Mouse (Mus musculus): ENCODE measurements around the gene Ren1.

Gene Ren1

DNA sequence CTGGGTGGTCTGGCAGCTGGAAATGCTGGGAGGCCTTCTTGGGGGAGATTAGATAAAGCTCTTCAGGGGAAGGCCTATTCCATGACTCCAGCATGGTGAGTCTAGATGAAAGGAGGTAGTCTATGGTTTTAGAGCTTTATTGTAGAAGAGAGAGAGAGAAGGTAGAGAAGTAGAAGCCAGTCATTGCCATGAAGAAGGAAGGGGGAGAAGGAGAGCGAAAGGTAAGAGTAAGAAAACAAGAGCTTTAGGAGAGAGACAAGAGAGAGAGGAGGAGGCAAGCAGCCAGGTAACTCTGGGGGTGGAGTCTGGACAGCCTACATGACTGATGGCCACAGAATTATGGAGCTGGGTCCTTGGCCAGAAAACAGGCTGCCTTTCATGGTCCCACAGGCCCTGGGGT is at the start of gene Ren1:
TSS of gene Ren1 (plus strand) at position 301 of the 400 bp plus-strand sequence.
- TF ChIP-seq NANOG (IDR thresholded peaks at IDR 0.05; ENCODE audit: borderline replicate concordance, low read length) (no peak), CTCF (conservative IDR thresholded peaks at IDR 0.05; ENCODE audit: low read length) (no peak), POU5F1 (IDR thresholded peaks at IDR 0.05; ENCODE audit: borderline replicate concordance, low read length) (no peak)
- H3K4me3 ChIP-seq (replicated peaks; ENCODE audit: low read length) = no peak within 1 kb of the TSS

DNA sequence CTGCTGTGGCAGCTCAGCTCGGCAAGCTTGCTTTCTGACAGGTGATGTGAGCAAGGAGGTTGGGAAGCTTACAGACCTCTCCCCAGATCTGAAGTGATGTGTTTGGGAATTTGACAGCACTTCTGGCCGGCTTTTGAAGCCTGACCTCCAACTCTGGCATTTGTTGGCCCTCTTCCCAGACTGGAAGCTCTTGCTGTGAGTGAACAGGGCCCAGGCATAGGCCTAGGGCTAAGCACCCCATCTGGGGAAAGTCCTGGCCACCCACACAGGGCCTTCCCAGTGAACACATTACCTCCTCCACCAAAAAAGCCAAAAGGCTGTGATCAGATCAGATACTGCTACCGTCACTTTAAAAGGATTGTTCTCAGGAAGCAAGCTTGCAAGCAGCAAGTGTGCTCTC is 47.8 kb upstream of the Ren1 start:
- TF ChIP-seq POU5F1 (IDR thresholded peaks at IDR 0.05; ENCODE audit: borderline replicate concordance, low read length) = no peak
- no peak for TF ChIP-seq NANOG (IDR thresholded peaks at IDR 0.05; ENCODE audit: borderline replicate concordance, low read length)
- no peak for TF ChIP-seq CTCF (conservative IDR thresholded peaks at IDR 0.05; ENCODE audit: low read length)
- peaks cover 20% of the 10 kb centered on the region for H3K4me1 ChIP-seq (replicated peaks; ENCODE audit: low read depth, low read length)
- H3K27me3 ChIP-seq (ENCODE audit: insufficient read depth, low read length) = peaks cover 36% of the 10 kb centered on the region
- H3K36me3 ChIP-seq (ENCODE audit: insufficient read depth, low read length) = no peaks in the 10 kb centered on the region
- H3K4me3 ChIP-seq (replicated peaks; ENCODE audit: low read length) = no peak overlapping the region
- H3K9me3 ChIP-seq (ENCODE audit: low read length) = no peaks in the 10 kb centered on the region

More for the DNA sequence above, at the start of gene Ren1:
- Histone ChIP-seq H3K4me1 (replicated peaks; ENCODE audit: low read depth, low read length) (peaks cover 17% of the 10 kb centered on the region), H3K36me3 (ENCODE audit: insufficient read depth, low read length) (no peaks in the 10 kb centered on the region), H3K27me3 (ENCODE audit: insufficient read depth, low read length) (peaks cover 36% of the 10 kb centered on the region), H3K9me3 (ENCODE audit: low read length) (no peaks in the 10 kb centered on the region)

- H3K4me1 ChIP-seq (replicated peaks; ENCODE audit: low read depth, low read length) = peaks cover 28% of the 10 kb centered on the region
- TF ChIP-seq CTCF (conservative IDR thresholded peaks at IDR 0.05; ENCODE audit: low read length) = peak; percentile 74
- TF ChIP-seq POU5F1 (IDR thresholded peaks at IDR 0.05; ENCODE audit: borderline replicate concordance, low read length) = no peak
- peaks cover 17% of the 10 kb centered on the region for H3K27me3 ChIP-seq (ENCODE audit: insufficient read depth, low read length)
- H3K4me3 ChIP-seq (replicated peaks; ENCODE audit: low read length) = no peak overlapping the region
- no peaks in the 10 kb centered on the region for H3K36me3 ChIP-seq (ENCODE audit: insufficient read depth, low read length)
- H3K9me3 ChIP-seq (ENCODE audit: low read length) = no peaks in the 10 kb centered on the region
These were observed 43.5 kb upstream of the Ren1 start for GRCm38 (mm10) chr1:133306842-133307241.

GRCm38 (mm10) chr1:133307318-133307717 is 43.0 kb upstream of the Ren1 start:
- H3K27me3 ChIP-seq (ENCODE audit: insufficient read depth, low read length) = peaks cover 18% of the 10 kb centered on the region
- no peak overlapping the region for H3K4me3 ChIP-seq (replicated peaks; ENCODE audit: low read length)
- H3K36me3 ChIP-seq (ENCODE audit: insufficient read depth, low read length) = no peaks in the 10 kb centered on the region
- H3K9me3 ChIP-seq (ENCODE audit: low read length) = no peaks in the 10 kb centered on the region
- H3K4me1 ChIP-seq (replicated peaks; ENCODE audit: low read depth, low read length) = peaks cover 32% of the 10 kb centered on the region
- TF ChIP-seq NANOG (IDR thresholded peaks at IDR 0.05; ENCODE audit: borderline replicate concordance, low read length) (no peak), POU5F1 (IDR thresholded peaks at IDR 0.05; ENCODE audit: borderline replicate concordance, low read length) (no peak), CTCF (conservative IDR thresholded peaks at IDR 0.05; ENCODE audit: low read length) (peak; percentile 73)

GRCm38 (mm10) chr1:133309652-133310267 is 40.5 kb upstream of the Ren1 start, which contains the start of gene Golt1a:
Gene Golt1a, plus strand, starts transcription at chr1:133309800.
- peaks cover 38% of the 10 kb centered on the region for H3K4me1 ChIP-seq (replicated peaks; ENCODE audit: low read depth, low read length)
- H3K9me3 ChIP-seq (ENCODE audit: low read length) = no peaks in the 10 kb centered on the region
- no peak for TF ChIP-seq NANOG (IDR thresholded peaks at IDR 0.05; ENCODE audit: borderline replicate concordance, low read length)
- TF ChIP-seq CTCF (conservative IDR thresholded peaks at IDR 0.05; ENCODE audit: low read length) = no peak
- TF ChIP-seq POU5F1 (IDR thresholded peaks at IDR 0.05; ENCODE audit: borderline replicate concordance, low read length) = no peak
- no peak within 1 kb of the TSS for H3K4me3 ChIP-seq (replicated peaks; ENCODE audit: low read length)
- no peaks in the 10 kb centered on the region for H3K36me3 ChIP-seq (ENCODE audit: insufficient read depth, low read length)
- H3K27me3 ChIP-seq (ENCODE audit: insufficient read depth, low read length) = peaks cover 26% of the 10 kb centered on the region

- Histone ChIP-seq H3K36me3 (ENCODE audit: insufficient read depth, low read length) (no peaks in the 10 kb centered on the region), H3K4me1 (replicated peaks; ENCODE audit: low read depth, low read length) (peaks cover 38% of the 10 kb centered on the region), H3K4me3 (replicated peaks; ENCODE audit: low read length) (no peak overlapping the region), H3K27me3 (ENCODE audit: insufficient read depth, low read length) (peaks cover 26% of the 10 kb centered on the region), H3K9me3 (ENCODE audit: low read length) (no peaks in the 10 kb centered on the region)
- TF ChIP-seq NANOG (IDR thresholded peaks at IDR 0.05; ENCODE audit: borderline replicate concordance, low read length) = no peak
- 0 out of 2 replicates have a peak, but pooled peaks have one; percentile 16 for TF ChIP-seq CTCF (conservative IDR thresholded peaks at IDR 0.05; ENCODE audit: low read length)
- TF ChIP-seq POU5F1 (IDR thresholded peaks at IDR 0.05; ENCODE audit: borderline replicate concordance, low read length) = no peak
These were observed 39.1 kb upstream of the Ren1 start for GRCm38 (mm10) chr1:133311240-133311639.

DNA sequence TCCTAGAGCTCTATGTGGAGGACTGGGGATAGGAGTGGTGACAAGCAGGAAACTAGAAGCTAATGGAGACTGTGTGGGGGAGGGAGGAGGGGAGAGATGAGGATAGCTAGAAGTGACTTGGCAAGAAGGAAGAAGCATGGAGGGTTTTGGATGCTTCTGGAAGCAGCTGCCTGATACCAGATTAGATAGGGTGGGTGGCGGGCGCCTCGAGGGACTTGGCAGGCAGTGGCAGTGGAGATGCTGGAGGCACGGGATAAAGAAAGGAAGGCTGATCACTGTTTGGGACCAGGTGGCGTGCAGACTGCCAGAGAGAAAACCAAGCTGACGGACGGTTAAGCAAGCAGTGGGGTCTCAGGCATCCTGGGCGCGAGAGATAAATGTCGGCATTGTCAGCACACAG is 38.4 kb upstream of the Ren1 start:
- peak overlapping the region; percentile 35; the same call in 1 of the 2 replicates for H3K4me3 ChIP-seq (replicated peaks; ENCODE audit: low read length)
- no peaks in the 10 kb centered on the region for H3K36me3 ChIP-seq (ENCODE audit: insufficient read depth, low read length)
- H3K4me1 ChIP-seq (replicated peaks; ENCODE audit: low read depth, low read length) = peaks cover 36% of the 10 kb centered on the region
- no peaks in the 10 kb centered on the region for H3K9me3 ChIP-seq (ENCODE audit: low read length)
- peaks cover 26% of the 10 kb centered on the region for H3K27me3 ChIP-seq (ENCODE audit: insufficient read depth, low read length)
- no peak for TF ChIP-seq NANOG (IDR thresholded peaks at IDR 0.05; ENCODE audit: borderline replicate concordance, low read length)
- no peak for TF ChIP-seq CTCF (conservative IDR thresholded peaks at IDR 0.05; ENCODE audit: low read length)
- TF ChIP-seq POU5F1 (IDR thresholded peaks at IDR 0.05; ENCODE audit: borderline replicate concordance, low read length) = no peak

DNA sequence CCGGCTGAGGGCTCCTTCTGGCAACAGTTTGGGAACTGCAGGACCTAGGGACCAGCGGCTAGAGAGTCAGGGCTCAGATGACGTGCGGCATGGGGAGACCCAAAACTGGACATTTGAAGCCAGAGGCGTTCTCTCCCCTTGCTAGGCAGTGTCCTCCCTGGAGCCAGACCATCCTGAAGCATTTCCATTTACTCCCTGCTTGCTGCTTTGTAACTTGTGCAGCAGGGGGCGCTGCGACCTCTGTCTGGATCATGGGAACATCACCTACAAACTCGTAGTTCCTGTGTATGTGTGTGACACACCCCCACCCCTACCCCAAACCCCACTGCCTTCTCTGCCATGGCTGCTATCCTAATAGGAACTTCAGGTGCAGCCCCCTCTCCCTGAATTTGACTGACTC is 35.9 kb upstream of the Ren1 start:
- Histone ChIP-seq H3K27me3 (ENCODE audit: insufficient read depth, low read length) (peaks cover 26% of the 10 kb centered on the region), H3K36me3 (ENCODE audit: insufficient read depth, low read length) (no peaks in the 10 kb centered on the region), H3K4me1 (replicated peaks; ENCODE audit: low read depth, low read length) (peaks cover 42% of the 10 kb centered on the region), H3K4me3 (replicated peaks; ENCODE audit: low read length) (no peak overlapping the region), H3K9me3 (ENCODE audit: low read length) (no peaks in the 10 kb centered on the region)
- TF ChIP-seq POU5F1 (IDR thresholded peaks at IDR 0.05; ENCODE audit: borderline replicate concordance, low read length) (no peak), CTCF (conservative IDR thresholded peaks at IDR 0.05; ENCODE audit: low read length) (peak; percentile 56)

DNA sequence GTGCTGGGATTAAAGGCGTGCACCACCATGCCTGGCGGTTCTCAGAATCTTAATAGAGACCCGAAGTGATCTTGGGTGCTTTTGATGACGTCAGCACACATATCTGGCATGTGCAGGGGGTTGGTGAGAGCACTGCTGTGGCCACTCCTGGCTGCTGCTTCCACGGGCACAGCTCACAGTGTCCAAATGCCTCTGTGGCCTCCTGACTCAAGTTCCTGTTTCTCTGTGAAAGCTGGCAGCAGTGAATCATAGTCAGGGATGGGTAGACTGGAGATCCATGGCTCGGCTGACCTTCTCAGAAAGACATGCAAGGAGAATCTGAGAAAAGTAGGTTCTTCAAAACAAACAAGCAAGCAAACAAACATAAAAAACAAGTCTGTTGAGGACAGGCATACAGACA is 34.5 kb upstream of the Ren1 start:
- Histone ChIP-seq H3K4me3 (replicated peaks; ENCODE audit: low read length) (no peak overlapping the region), H3K4me1 (replicated peaks; ENCODE audit: low read depth, low read length) (peaks cover 34% of the 10 kb centered on the region)
- TF ChIP-seq CTCF (conservative IDR thresholded peaks at IDR 0.05; ENCODE audit: low read length) (no peak), POU5F1 (IDR thresholded peaks at IDR 0.05; ENCODE audit: borderline replicate concordance, low read length) (no peak), NANOG (IDR thresholded peaks at IDR 0.05; ENCODE audit: borderline replicate concordance, low read length) (no peak)

More for the DNA sequence above, 34.5 kb upstream of the Ren1 start:
- Histone ChIP-seq H3K9me3 (ENCODE audit: low read length) (no peaks in the 10 kb centered on the region), H3K27me3 (ENCODE audit: insufficient read depth, low read length) (peaks cover 20% of the 10 kb centered on the region), H3K36me3 (ENCODE audit: insufficient read depth, low read length) (no peaks in the 10 kb centered on the region)
